Mouse (Mus musculus) heart, postnatal 25 days (tissue): ENCODE results near the gene Ccdc171. TPM values are rescaled to one million over a fixed set of nuclear protein-coding genes. Genes with fewer than 3 reads are reported as not detected.
"Not testable (repeated sequence)": the region's sequence is repeated elsewhere in the genome, so short reads cannot be mapped to it uniquely, and the experiment has no call there.

ENCODE experiments used
- DNase-seq: peaks from one replicate; pipeline ENCODE4 v3.0.0; 2022; ENCODE audit warnings: low spot score
- intact Hi-C: fragments of 180-260 bp; cut with DNase I; formaldehyde crosslinking; loops from one replicate; pipeline ENCODE4 v1.15.1; 2025
- total RNA-seq, 2 experiments: library from RNA; stranded (reverse); gene quantifications; 2 replicates each; pipeline ENCODE4 v1.2.3; 2021

The Ccdc171 gene
- total RNA-seq, 2 experiments from 2014 or later, result 0.78 to 1.0 TPM

DNA sequence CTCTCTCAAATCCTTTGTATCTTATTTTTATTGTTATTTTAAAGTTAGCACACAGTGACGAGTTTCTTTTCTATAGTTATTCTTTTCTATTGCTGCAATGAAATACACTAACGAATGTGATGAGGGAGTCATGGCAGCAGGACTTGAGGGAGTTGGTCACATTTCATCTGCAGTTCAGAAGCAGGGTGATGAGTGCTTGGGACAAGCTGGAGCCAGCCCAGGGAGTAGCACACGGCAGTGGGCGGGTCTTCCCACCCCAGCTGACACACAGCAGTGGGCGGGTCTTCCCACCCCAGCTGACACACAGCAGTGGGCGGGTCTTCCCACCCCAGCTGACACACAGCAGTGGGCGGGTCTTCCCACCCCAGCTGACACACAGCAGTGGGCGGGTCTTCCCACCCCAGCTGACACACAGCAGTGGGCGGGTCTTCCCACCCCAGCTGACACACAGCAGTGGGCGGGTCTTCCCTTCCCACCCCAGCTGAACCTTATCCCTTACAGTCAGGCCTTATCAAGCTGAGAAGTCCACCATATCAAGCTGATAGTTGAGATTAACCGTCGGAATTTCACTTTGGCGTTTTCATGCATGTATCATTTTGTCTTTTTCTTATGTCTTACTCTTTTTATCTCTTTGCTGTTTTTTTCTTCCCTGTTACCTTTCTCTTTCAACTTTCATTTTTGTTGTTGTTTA lies 97.8 kb downstream of the Ccdc171 start:
- DNase-seq, intact Hi-C loops: not testable (repeated sequence)

DNA sequence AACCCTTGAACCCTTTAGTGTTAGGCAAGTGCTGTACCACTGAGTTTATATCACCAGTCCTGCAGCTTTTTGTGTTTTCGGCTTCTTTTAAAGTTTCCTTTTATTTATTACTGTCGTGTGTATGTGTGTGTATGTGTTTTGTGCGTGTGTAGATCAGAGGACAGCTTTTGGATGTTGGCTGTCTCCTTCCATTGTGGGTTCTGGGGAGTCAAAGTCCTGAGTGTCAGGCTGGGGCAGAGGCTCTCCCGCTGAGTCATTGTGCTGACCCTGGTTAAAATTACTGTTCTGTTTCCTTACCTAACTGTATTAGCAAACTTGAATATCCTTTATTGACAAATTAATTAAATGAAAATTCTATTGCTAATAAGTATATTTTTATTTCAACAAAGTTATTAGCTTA lies 98.4 kb downstream of the Ccdc171 start:
- DNase-seq, result no peak
- intact Hi-C loops, result no loop called here

DNA sequence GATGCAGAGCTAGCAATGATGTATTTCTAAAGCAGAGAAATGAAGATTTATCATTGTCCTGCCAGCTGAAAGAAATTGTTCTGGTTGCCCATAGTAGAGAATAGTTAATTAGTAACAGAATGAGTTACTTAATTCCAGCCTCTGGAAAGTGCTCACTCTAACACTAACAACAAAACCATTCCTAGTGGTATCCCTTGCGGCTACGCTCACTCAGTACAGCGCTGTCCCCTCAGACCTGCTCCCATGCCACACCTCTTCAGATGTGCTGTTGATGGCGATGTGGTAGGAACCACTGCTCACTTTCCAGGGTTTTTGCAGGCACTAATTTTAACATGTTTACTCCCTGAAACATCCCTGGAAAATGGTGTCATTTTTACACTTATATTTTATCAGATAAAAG lies 126.1 kb downstream of the Ccdc171 start:
- DNase-seq, result no peak

DNA sequence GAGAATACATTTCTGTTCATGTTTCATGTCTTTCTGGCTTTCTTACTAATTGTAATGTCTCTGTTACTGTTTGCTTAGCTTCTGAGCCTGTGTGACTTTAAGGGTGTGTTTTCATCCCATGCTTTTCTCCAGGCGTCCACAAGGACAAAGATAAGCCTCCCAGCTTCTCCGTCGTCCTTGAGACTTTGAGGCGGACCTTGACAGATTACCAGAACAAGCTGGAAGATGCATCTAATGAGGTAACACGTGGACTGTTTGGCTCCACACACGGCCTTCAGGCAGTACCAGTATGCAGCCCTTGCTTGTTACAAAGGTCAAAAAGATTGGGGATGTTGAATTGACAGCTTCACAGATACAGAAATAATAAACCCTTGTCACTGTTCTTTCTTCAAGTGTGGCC lies 130.1 kb downstream of the Ccdc171 start:
- DNase-seq, result no peak
- intact Hi-C loops, result no loop called here

More for the DNA sequence above, 126.1 kb downstream of the Ccdc171 start:
- intact Hi-C loops, result no loop called here

DNA sequence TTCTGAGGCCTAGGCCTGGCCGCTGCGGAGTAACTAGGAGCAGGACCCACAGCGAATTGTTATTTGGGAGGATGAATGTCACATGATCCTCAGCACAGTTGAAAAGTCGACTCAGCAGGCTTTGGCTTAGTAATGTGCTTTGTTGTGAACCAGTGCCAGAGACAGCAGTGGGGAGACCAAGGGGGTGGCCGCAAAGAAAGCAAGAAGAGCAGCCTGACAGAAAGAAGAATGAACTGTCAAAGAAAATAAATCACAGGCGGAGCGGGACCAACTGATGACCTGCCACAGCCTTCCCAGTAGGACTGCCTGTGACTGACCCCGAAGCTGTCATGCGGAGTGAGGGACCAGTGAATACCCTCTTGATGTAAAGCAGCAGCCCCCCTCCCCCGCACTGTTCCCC lies 131.2 kb downstream of the Ccdc171 start:
- DNase-seq, result no peak
- intact Hi-C loops, result no loop called here

DNA sequence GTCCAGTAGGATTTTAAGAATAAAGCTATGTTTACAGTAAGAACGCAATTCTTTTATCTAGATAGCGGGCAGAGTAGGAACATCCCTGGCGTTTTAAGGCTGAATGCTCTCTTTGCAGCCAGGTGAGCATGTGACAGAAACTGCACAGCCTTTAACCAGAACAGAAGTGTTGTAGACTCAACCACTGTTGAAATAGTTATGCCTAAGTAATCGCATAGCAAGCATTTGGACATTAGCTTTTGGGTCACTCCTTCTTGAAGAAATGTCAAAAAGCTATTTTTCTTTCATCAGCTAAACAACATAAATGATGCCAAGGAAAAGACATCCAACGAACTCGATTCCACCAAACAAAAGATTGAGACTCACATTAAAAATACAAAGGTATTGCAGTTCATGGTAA lies 131.7 kb downstream of the Ccdc171 start:
- intact Hi-C loops, result no loop called here
- no peak for DNase-seq

DNA sequence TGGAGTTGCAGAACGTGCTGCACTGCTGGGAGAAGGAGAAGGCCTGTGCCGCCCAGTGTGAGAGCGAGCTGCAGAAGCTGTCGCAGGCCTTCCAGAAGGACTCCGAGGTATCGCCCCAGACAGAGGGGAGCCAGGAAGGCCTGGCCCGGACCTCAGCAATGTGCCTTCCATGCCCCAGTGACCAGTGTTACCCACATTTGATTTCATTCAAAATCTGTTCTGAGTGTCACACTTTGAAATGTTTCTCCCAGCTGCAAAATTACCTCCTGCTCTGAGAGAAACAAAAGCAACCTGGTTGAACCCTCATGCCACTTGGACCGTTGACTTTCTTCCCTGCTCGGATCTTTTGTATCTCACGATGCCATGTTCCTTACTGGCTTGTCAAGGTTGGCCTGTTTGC lies 133.1 kb downstream of the Ccdc171 start:
- DNase-seq, result no peak
- intact Hi-C loops, result no loop called here

DNA sequence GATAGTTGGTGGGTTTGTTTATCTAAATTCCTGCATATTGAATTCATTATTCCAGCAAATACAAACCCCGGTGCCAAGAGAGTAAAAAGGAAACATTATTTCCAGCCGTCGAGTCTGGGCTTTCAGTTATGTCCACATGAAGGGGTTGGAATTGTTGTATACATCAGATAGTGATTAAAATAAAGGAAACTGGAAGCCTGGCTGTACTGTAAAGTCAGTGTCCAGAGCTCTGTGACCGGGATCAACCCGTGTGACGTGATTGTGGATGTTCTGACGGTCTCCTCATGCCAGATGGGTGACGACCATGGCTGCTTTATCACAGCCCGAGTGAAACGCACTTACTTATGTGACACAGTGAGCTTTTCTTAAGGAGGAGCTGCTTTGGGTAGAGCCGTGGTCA lies 134.1 kb downstream of the Ccdc171 start:
- intact Hi-C loops, result no loop called here
- no peak for DNase-seq

DNA sequence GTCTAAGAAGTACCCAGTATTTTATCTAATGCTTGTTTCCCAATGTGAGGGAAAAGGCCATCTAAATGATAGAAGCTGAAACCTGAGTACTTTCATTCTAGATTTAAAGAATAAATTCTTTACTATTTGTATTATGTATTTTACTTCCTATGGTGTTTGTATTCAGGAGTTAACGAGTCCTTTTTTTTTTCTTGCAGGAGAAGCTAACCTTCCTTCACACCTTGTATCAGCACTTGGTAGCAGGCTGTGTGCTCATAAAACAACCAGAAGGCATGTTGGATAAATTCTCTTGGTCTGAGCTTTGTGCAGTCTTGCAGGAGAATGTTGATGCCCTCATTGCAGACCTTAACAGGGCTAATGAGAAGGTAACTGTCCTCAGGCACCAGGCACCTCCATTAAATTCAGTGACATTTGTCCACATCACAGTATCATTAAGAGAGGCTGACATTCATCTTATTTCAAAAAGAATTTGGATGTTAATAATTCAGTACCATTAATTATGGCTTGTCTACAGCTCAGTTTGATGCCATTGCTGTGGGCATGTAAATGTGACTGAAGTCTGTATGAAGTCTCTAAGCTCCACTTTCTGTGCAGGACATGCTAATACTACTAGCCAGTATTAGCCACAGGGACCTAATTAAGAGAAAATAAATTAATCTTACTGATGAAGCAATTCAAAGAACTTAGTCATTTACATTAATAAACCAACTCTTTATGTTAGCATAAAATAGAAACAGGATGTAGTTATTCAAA lies 136.3 kb downstream of the Ccdc171 start:
- intact Hi-C loops, result no loop called here
- DNase-seq, result no peak

DNA sequence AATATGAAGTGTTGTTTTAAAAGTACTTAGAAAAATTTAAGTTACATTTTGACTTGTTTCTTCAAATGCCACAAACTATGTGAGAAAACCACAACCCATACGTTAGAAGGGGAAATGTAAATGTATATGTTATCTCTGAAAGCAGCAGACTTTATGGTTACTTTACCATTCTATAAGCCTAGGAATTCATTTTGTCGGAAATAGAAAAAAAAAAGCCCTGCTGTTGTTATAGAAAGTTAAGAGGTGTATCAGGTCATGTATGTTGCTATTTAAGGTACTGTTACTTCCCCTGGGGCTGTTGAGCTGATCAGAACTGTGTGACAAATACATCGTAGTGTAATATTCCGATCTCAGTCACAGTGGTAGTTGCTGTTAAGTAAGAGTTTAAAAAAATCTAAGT lies 137.0 kb downstream of the Ccdc171 start:
- intact Hi-C loops, result no loop called here
- DNase-seq, result no peak

DNA sequence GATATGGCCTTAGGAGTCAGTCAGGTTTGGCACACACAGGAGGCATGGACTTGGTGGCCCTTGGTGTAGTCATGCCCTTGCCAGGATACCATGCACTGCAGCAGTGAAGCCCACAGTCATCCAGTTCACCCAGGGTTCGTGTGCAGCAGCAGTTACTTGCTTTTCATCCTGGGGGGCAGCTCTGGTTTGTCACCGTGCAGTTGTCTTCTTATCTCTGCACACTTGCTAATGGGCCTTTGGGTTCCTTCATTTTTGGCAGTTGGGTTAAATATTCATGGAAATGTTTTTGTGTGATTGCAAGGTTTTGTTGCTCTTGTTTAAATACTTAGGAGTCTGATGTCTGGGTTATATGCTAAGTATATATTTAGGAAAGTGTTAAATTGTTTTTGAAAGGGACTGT lies 144.2 kb downstream of the Ccdc171 start:
- DNase-seq, result no peak
- intact Hi-C loops, result no loop called here

DNA sequence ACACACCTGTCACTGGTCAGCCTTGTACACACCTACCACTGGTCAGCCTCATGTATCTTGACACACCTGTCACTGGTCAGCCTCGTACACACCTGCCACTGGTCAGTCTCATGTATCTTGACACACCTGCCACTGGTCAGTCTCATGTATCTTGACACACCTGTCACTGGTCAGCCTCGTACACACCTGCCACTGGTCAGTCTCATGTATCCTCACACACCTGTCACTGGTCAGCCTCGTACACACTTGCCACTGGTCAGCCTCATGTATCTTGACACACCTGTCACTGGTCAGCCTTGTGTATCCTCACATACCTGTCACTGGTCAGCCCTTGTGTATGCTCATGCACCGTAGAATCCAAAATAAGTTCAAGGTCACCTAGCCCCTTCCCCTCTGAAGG lies 150.0 kb downstream of the Ccdc171 start:
- DNase-seq, intact Hi-C loops: not testable (repeated sequence)

DNA sequence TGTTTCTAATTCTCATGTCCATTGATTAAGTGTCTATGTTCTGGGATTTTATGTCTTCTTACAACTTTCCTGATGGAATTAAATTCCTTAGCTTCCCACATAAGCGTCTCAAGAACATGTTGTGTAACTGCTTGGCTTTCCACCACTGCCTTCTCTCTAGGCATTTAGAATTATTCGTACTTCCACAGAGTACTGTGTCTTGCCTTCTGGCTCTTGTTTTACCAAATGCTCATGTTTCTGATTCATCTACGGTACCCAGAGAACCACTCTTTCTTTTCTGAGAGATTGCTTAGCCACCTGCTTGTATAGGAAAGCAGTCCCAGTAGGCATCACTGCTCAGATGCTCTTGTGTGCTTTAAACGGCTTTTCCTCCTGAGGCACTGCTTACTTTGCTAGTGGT lies 151.1 kb downstream of the Ccdc171 start:
- intact Hi-C loops, result no loop called here
- no peak for DNase-seq

DNA sequence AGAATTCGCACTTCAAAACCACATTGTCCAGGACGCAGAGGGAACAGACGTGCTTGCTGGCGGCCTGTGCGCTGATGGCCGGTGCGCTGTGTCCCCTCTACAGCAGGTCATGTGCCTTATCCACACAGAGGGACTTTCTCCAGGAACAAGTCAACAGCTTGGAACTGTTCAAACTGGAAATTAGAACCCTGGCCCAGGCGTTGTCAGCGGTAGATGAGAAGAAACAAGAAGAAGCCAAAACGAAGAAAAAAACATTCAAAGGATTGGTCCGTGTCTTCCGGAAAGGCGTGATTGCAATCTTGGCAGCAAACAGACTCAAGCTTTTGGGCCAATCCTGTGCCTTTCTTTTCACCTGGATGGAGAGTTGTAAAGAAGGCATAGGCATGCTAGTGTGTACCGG lies 155.7 kb downstream of the Ccdc171 start:
- DNase-seq, result no peak
- intact Hi-C loops, result no loop called here

DNA sequence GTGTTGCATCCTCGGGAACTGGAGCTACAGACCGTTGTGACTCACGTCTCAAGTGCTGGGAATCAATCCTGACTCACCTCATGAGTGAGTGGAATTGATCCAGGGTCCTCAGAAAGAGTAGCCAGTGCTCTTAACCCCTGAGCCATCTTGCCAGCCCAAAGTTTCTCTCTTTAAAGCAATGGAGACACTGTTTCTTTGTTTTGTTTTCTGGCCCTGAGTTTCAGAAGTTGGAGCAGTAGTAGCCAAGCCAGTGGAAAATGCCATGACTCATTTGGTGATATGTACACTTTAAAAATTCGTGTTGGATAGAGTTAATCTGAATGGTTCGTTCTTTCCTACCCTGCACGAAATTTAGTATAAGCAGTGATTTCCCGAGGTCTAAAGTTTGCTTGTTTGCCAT lies 157.5 kb downstream of the Ccdc171 start:
- intact Hi-C loops, result no loop called here
- DNase-seq, result no peak

DNA sequence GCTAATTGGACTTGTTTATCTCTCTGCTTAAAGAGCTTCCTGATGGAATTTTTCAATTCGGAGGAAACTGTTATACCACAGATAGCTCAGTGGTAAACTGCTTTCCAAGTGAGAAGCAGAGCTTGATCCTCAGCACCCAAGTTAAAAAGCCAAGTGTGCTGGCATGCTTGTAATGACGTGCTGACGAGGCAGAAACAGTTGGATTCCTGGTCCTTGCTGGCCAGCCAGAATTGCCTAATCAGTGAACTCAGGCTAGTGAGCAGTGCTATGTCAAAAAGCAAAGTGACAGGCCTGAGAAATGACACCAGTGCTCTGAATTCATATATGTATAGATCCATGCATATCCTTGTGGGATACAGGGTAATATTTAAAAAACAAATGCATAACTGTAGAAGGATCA lies 174.8 kb downstream of the Ccdc171 start:
- intact Hi-C loops, result no loop called here
- DNase-seq, result no peak

DNA sequence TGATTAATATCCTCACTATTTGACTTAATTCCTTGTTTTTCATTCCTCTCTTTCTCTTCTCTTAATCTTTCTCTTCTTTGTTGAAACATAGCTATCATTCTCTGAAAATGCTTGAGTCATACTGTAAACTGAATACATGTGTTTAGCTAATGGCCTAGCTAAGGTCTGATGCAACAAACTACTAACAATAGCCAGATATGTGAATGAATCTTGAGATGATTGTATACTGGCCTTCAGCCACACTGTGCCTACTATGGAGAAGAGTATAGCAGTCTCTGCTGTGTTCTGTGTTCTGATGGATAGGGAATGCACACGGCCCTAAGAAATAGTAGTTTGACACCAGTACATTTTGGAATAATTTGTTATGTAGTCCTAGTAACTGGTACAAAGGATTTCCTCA lies 191.7 kb downstream of the Ccdc171 start:
- no peak for DNase-seq

DNA sequence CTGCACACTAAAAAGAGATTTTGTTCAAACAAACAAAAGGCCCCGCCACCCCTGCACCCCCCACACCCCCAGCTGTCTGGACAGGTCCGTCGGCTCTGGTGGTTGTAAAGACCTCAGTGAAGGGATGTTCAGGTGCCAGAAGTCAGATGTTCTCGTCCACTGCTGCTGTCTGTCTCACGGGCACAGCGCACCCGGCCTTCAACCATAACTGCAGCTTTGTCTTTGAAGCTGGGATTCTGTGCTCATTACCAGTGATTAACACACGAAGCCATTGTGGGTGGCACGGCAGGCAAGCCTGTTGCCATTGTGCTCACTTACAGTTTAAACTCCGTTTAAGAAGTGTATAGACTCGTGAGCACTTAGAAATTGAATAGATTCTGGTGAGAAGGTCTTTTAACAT lies 194.5 kb downstream of the Ccdc171 start:
- no peak for DNase-seq
- intact Hi-C loops, result no loop called here

More for the DNA sequence above, 191.7 kb downstream of the Ccdc171 start:
- intact Hi-C loops, result no loop called here

DNA sequence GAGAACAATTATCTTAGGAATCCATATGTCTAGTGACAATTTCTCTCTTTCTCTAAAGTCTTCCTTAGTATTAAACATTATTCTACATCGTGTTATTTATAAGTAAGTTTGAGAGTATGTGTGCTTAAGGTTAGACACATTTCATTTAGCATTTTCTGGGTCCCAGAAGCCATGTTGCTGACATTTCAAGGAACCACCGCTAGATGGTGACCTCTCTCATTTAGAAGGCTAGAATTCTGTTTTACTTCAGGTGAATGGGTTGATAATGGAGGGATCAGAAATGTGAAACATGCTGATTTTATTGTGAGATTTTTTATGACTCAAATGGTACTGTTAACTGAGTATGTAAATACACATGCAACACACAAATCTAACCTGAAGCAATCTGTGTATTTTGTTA lies 199.8 kb downstream of the Ccdc171 start:
- DNase-seq, result no peak
- intact Hi-C loops, result no loop called here

DNA sequence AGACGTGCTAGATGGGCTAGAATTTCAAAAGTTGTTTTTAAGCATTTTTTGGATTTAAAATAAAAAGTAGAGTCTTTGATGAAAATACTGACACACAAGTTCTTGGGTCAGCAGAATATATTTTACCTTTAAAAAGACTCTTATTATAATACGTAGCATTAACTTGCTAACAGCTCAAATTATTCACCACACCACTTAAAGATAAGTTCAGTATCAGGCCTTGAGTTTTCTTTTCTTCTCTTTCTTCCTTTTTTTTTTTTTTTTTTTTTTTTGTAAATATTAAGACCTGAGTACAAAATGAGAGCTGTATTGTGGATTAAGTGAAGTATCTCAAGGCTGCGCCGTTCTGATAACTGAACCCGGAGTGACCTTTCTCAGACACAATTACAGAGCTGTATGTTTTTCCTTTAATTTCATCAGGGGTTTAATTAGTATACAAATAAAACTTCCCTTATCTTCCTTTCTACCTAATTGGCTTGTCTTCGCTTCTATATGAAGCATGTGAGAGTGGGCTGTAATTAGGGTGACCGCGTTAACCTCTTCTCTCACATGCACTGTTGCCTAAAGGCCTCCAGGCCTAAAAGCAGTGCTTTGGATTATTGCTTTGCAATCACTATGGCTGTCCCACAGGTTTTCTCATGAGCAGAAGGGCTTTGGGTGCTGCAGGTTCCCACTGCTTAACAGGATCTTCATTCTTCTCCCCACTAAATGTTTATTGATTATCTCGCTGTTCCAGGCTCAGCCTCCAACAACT lies 214.0 kb downstream of the Ccdc171 start:
- DNase-seq, result no peak
- intact Hi-C loops, result no loop called here

DNA sequence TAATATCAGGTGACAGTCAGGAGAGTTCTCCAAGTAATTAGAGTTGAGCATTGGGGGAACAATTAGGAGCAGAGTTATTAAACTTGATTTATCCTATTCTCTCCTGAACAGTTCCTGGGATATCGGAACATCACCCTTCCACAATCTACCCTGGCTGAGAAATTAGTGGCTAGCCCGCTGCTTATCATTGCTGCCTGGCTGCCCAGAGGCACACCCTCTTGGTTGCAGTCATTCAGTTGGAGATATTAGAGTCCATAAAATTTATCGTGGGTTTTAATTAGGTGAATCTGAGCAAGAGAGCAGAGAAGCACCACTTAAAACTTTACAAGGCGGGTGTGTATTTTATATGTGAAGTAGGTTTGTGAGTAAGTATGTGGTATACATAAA lies 214.5 kb downstream of the Ccdc171 start:
- intact Hi-C loops, result no loop called here

More for the DNA sequence above, 214.5 kb downstream of the Ccdc171 start:
- DNase-seq, result no peak
